Mouse (Mus musculus) E14TG2a.4 (cell line): ENCODE measurements around the gene 1700024P04Rik.
"Not testable (repeated sequence)": the region's sequence is repeated elsewhere in the genome, so short reads cannot be mapped to it uniquely, and the experiment has no call there.

Experiments used
- H3K27me3 ChIP-seq: 2 replicates; pipeline ENCODE4 v1.6.1; 2014; ENCODE audit warnings: low read length, control low read depth; ENCODE audit not compliant: insufficient read depth
- H3K36me3 ChIP-seq: 2 replicates; pipeline ENCODE4 v1.6.1; 2014; ENCODE audit warnings: low read length, control low read depth; ENCODE audit not compliant: insufficient read depth
- H3K4me1 ChIP-seq: replicated peaks from 2 replicates; pipeline ENCODE4 v1.6.1; 2014; ENCODE audit warnings: low read depth, low read length, control low read depth
- H3K4me3 ChIP-seq: replicated peaks from 2 replicates; pipeline ENCODE4 v1.5.1; 2014; ENCODE audit warnings: mild to moderate bottlenecking, low read length
- H3K9me3 ChIP-seq: 2 replicates; pipeline ENCODE4 v1.6.1; 2014; ENCODE audit warnings: low read length, control low read depth
- CTCF ChIP-seq: conservative IDR thresholded peaks from 2 replicates; pipeline ENCODE4 v1.5.1; 2014; ENCODE audit warnings: low read length
- NANOG ChIP-seq: IDR thresholded peaks from 2 replicates; pipeline ENCODE4 v1.6.1; 2014; ENCODE audit warnings: borderline replicate concordance, low read length, mixed read lengths
- POU5F1 ChIP-seq: IDR thresholded peaks from 2 replicates; pipeline ENCODE4 v1.6.1; 2014; ENCODE audit warnings: low read length, borderline replicate concordance

1700024P04Rik gene

DNA sequence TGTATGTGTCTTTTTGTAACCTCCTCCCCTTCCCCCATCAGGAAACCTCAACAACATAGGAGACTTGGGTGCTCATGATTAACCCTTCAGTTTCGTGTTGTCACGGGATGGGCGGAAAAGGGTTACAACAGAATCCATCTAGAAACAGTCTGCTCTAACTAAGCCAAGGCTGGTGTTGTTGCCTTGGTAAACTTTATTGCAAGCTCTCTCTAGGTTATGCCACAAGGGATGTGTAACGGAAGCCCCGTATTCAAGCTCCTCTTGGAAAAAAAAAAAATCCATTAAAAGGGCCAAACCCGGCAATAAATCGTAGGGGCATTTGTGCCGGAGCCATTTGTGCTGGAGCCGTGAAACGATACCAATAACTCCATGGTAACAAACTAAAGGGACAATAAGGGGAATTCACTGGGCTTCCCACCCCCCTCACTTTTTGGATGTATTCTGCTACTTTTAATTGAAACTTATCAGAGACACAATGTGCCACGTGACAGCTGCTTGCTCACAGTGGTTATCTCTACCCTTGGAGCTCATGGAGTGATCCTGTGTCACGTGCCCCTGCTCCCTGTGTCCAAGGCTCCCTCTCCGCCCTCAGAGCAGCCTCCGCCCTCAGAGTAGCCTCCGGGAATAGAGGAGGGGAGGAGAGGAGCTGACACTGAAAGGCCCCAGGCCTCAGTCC, 34.3 kb upstream of the 1700024P04Rik start:
- no peaks in the 10 kb centered on the region for H3K9me3 ChIP-seq
- H3K36me3 ChIP-seq = no peaks in the 10 kb centered on the region
- peaks cover 64% of the 10 kb centered on the region for H3K4me1 ChIP-seq
- TF ChIP-seq CTCF = no peak
- no peak for TF ChIP-seq POU5F1
- TF ChIP-seq NANOG = no peak
- H3K27me3 ChIP-seq = no peaks in the 10 kb centered on the region
- H3K4me3 ChIP-seq = peak overlapping the region; percentile 37; the same call in 1 of the 2 replicates

DNA sequence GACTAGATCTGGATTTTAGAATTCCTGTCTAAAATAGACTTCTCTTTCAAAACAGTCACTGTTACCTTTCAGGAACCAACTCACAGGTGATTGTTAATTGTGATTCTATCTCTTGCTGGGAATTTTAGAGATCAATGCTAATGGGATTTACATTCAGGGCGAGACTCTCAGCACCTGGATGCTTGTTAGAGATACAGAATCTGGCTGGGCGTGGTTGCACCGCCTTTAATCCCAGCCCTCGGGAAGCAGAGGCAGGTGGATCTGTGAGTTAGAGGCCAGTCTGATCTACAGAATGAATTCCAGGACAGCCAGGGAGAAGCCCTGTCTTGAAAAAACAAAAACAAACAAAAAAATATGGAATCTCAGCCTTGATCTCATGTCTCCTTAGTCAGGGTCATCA, 32.3 kb upstream of the 1700024P04Rik start:
- no peak overlapping the region for H3K4me3 ChIP-seq
- peaks cover 57% of the 10 kb centered on the region for H3K4me1 ChIP-seq
- H3K36me3 ChIP-seq = no peaks in the 10 kb centered on the region
- TF ChIP-seq CTCF = no peak
- no peak for TF ChIP-seq NANOG
- TF ChIP-seq POU5F1 = no peak
- H3K27me3 ChIP-seq = no peaks in the 10 kb centered on the region
- no peaks in the 10 kb centered on the region for H3K9me3 ChIP-seq

DNA sequence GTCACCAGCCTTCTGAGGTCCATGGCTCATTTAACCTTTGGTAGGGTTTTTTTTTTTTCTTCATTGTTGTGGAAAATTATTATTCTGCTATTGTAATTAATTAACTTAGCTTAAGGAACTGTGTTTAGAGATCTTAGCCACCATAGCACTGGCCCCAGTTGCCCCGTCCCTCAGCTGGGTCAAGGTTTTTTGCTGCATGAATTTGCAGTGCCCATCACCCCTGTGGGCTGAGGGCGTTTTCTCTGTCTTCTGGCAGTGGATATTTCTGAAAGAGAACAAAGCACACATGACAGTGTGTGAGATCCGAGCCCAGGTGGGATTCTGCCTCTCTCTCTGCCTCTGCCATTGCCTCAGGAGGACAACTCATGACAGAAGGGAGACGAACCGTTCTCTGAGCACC, 28.5 kb upstream of the 1700024P04Rik start:
- peaks cover 42% of the 10 kb centered on the region for H3K4me1 ChIP-seq
- H3K4me3 ChIP-seq = no peak overlapping the region
- TF ChIP-seq POU5F1 (no peak), NANOG (no peak), CTCF (no peak)
- H3K27me3 ChIP-seq = no peaks in the 10 kb centered on the region
- H3K36me3 ChIP-seq = no peaks in the 10 kb centered on the region
- no peaks in the 10 kb centered on the region for H3K9me3 ChIP-seq

DNA sequence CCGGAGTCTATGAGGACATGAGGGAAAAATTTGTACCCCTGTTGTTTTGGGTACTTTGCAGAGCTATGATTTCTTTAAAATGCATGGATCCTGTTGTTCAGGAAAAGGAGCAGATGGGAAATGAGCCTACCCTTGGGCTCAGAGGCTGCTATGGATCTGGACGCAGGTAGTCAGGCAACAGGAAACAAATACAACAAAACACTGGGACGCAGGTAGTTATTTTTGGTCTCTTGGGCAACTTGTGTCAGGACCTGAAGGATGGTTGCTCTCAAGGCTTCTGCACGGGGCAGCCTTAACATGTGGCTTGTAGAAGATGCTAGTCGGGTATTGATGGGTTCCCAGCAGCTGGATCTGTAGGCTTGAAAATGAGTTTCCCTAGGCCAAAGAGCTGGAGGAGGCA, 23.6 kb upstream of the 1700024P04Rik start:
- peaks cover 31% of the 10 kb centered on the region for H3K9me3 ChIP-seq
- H3K4me1 ChIP-seq = peaks cover 25% of the 10 kb centered on the region
- no peak for TF ChIP-seq NANOG
- TF ChIP-seq CTCF = no peak
- TF ChIP-seq POU5F1 = no peak
- no peaks in the 10 kb centered on the region for H3K27me3 ChIP-seq
- H3K36me3 ChIP-seq = no peaks in the 10 kb centered on the region
- no peak overlapping the region for H3K4me3 ChIP-seq

DNA sequence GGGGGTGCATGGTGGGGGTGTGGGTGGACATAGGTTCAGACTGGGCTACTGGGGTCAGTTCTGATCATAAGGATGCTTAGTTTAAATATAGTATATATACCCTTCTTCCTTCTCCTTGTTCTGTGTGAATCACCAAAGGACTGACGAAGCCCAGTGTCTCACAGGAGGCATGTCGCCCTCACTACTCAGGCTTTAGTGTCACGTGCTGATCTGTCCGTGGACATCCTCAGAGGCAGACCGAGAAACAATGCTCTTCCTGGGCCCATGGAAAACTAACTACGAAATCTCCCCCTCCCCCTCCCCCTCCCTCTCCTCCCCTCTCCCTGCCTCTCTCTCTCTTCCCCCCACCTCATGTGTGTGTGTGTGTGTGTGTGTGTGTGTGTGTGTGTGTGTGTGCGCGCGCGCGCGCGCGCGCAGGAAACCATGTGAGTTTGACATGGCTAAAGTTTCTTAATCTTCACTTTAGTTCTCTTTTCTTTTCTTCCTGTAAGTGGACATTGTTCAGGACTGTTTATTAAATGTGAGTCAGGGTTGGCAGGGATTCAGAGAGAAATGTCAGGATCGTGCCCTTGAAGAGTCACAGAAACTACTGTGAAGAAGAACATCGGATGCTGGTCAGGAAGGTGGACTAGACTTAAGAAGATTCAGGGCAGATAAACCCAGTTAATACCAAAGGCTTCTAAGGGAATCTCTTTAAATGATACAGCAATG, 22.2 kb upstream of the 1700024P04Rik start:
- peaks cover 46% of the 10 kb centered on the region for H3K9me3 ChIP-seq
- H3K36me3 ChIP-seq = no peaks in the 10 kb centered on the region
- H3K4me3 ChIP-seq = no peak overlapping the region
- no peak for TF ChIP-seq CTCF
- TF ChIP-seq NANOG = no peak
- H3K27me3 ChIP-seq = no peaks in the 10 kb centered on the region
- H3K4me1 ChIP-seq = peaks cover 25% of the 10 kb centered on the region

DNA sequence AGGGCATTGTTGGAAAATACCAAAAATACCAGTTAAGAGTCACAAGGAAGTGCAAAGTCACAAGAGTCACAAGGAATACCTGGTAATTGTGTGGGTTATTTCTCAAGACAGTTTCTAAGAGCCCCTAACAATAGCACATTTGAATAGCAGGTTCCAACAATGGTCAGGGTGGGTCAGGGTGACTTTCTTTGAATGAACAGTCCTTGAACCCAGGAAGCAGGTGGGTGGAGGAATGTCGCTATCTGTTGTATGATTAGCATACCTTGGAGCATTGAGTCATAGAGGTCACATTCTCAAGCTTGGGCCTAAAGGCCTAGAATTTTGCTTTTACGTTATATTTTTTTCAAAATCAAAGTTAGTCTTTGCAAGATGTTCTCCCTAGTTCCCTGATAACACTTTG, 17.3 kb upstream of the 1700024P04Rik start:
- H3K36me3 ChIP-seq, H3K4me3 ChIP-seq, H3K27me3 ChIP-seq, H3K4me1 ChIP-seq: not testable (repeated sequence)
- peaks cover 63% of the 10 kb centered on the region for H3K9me3 ChIP-seq

DNA sequence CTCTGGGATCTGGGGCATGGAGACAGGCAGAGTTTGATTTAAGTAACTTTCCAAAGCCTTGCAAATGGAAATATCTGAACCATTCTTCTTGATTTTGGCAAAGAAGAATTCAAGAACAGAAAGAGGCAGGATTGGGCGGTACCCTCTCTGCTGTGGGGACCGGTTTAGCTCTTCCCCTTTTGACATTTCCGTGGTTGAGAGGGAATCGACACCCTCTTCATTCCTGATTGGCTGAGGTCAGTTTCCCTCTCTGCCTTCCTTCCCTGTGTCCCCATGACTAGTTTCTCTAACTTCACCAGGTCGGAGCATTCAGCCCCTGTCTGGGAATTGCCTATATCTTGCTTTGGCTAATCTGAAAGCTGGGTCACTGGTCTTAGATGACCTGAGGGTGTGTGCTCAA, 12.7 kb upstream of the 1700024P04Rik start:
- H3K4me1 ChIP-seq = no peaks in the 10 kb centered on the region
- TF ChIP-seq CTCF = no peak
- TF ChIP-seq NANOG = no peak
- no peak for TF ChIP-seq POU5F1

DNA sequence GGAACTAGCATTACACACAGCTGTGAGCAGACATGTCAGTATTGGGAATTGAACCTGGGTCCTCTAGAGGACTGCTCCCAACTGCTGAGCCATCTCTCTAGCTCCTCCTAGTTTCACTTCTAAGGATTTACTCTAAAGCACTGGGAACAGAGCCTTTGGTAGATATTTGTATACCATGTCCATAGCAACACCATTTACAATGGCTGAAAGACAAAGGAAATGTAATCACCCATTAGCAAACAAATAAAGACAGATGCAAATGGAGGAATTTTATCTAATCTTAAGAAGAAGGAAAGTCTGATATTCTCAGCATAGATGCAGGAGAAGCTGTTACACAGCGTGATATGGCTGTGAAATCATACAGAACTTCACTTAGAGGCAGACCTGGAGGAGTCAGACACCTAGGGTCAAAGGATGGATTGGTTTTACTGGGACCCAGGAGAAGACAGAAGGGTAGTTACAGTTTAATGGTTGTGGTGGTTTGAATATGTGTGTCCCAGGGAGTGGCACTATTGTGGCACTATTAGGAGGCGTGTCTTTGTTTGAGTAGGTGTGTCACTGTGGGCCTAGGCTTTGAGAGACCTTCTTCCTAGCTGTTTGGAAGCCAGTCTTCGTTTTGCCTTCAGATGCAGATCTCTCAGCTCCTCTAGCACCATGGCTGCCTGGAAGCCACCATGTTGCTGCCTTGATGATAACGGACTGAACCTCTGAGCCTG, 7.1 kb downstream of the 1700024P04Rik start:
- Histone ChIP-seq H3K9me3 (peaks cover 15% of the 10 kb centered on the region; the same call in 1 of the 2 replicates), H3K4me3 (no peak overlapping the region), H3K36me3 (no peaks in the 10 kb centered on the region), H3K27me3 (no peaks in the 10 kb centered on the region), H3K4me1 (peaks cover 27% of the 10 kb centered on the region)
- TF ChIP-seq NANOG = peak; percentile 61; the same call in 1 of the 2 replicates
- 0 out of 2 replicates have a peak, but pooled peaks have one; percentile 5 for TF ChIP-seq CTCF
- TF ChIP-seq POU5F1 = no peak

More for the DNA sequence above, 12.7 kb upstream of the 1700024P04Rik start:
- Histone ChIP-seq H3K4me3 (no peak overlapping the region), H3K27me3 (no peaks in the 10 kb centered on the region), H3K36me3 (peaks cover 9% of the 10 kb centered on the region), H3K9me3 (peaks cover 23% of the 10 kb centered on the region)
